Mouse (Mus musculus) right cerebral cortex, postnatal 14 days (tissue): ENCODE data around the gene D16Ertd472e.
"Not testable (repeated sequence)": the region's sequence is repeated elsewhere in the genome, so short reads cannot be mapped to it uniquely, and the experiment has no call there.

ENCODE experiments used
- DNase-seq: peaks from one replicate; pipeline ENCODE4 v3.0.0; 2022

D16Ertd472e gene

GRCm38 (mm10) chr16:78564110-78564821 lies 12.2 kb downstream of the D16Ertd472e start:
- no peak for DNase-seq

DNA sequence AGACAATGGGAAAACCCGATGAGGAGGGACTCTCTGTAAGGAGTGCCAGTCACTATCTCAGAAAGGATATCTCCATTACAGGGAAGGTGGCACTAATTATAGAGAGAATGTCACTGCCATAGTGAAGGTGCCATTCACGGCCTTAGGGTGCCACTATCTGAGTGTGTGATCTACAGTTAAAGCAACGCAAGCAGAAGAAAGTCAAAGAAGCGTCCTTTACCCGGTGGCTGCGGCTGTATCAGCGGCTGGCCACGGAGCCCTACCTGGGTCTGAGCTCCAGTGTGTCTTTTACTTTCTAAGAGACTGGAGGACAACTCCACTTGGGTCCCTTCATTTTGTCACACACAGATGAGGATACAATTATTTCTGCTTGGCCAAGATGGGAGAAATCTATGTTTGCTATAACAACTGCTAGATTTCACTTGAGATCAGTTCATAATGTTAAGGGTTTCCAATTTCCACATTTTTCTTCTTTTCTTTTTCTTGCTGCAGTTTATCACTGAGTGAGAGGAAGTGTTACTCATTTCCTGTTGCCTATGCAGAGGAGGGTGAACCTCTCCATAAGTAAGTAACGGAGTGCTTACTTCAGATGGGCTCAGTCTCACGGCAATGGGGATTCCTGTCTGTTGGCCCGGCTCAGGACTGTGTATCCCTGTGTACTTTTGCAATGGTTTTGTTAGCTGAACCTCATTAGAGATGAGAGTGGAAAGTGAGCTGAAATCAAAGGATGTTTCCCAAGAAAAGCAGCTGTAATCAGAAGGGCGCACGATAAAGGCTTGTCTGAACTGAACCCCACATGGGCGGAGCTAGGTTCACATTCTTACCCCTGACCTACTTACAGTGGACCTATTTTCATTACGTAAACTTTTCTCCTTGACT lies 13.2 kb downstream of the D16Ertd472e start:
- no peak for DNase-seq

DNA sequence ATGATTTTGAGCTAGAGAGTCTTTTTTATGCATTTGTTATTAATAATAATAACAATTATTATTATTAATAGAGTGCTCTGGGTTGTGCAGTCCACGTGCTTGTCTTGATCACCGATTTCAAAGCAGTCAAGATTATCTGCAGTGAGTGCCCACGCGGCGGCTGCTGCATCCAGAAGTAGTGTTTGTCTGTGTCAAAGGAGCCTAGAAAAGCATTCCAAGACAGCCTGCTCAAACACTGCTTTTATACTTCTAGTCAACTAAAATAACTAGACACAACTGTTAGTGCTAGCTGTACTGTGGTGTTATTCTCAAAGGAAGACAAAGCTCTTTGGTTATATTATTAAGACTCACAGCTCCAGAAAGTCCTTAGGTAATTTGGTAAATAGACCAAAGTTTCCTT lies 15.9 kb downstream of the D16Ertd472e start:
- DNase-seq: no peak

DNA sequence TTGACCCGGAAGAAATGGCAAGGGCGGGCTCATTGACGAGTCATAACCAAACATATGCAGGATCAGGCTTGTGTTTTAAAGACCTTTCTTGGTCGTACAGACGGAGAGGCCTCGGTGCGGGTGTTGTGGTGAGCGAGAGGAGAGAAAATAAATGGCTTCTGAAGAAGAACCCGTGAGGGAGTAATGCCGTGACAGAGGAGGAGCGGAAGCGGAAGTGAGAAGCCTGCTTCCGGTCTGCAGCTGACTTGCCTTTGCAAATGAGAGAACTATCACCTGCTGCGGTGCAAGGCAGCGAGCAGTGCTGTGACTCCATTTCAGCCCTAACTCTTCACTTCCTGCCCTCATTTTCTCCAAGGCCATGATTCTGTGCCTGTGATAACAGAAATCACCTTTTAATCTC lies 16.4 kb downstream of the D16Ertd472e start:
- no peak for DNase-seq

GRCm38 (mm10) chr16:78557573-78557972 lies 18.9 kb downstream of the D16Ertd472e start:
- no peak for DNase-seq

DNA sequence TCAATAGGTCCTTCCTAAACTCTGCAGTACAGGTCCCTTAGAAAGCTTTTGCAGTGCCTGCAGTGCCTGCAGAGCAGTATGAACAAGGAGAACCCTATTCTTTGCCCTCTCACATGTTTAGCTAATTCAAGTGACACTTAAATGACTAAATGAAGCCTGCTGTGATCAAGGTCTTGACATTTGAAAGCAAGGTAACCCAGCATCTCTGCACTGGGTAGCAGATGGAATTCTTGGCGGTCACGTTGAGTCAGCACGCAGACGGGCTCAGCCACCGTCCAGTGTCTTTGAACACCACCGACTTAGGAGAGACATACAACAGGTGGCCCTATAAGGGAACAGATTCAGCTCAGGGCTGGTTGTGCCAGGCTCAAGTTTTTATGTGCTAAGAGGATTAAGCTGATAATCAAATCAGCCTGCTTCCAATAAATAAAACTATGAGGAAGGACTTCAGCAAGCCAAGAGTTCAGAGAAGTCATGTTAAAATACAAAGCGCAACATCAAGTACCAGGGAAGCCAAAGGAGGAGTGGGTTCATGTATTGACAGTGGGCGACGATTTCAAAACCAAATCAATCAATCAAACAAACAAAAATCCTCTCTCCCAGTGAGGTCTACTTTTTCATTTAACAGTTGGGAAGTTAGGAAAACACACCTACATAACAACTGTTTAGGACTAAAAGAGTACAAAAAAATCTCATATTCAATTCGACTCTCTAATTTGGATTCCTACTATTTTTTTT lies 21.4 kb downstream of the D16Ertd472e start:
- DNase-seq: no peak

DNA sequence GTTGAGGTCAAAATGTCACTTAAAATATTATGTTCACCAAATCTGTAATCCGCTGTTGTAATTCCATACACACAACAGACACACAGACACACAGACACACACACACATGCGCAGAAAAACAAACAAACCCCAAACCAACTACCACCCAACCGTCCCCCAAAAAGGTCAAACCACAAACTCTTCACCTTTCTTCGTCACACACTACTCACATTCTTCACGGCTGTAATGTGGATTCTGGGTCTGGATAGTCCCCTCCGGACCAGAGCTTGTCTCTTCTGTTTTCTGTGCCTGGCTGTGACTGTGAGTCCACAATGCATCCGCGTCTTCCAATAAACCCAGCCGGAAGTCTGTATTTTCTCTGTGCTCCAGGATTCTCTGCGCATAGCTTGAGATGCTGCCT lies 29.1 kb downstream of the D16Ertd472e start:
- no peak for DNase-seq

DNA sequence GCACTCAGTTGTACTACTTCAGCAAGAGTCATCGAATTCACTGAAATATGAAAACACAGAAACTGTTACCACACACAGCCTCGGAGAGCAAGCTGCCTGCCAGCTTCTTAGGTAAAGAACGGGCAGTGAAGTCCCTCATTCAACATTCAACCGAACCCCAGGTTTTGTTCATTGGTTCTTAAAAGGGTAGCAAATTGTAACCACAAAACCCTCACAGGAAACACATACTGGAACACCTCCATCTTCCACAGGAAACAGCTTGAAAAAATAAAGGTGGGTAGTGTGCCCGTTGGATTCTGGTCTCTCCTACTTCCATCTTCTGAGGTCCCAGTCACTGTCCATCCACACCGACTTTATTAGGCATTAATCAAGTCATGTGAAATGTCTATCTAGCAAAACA lies 30.0 kb downstream of the D16Ertd472e start:
- no peak for DNase-seq

DNA sequence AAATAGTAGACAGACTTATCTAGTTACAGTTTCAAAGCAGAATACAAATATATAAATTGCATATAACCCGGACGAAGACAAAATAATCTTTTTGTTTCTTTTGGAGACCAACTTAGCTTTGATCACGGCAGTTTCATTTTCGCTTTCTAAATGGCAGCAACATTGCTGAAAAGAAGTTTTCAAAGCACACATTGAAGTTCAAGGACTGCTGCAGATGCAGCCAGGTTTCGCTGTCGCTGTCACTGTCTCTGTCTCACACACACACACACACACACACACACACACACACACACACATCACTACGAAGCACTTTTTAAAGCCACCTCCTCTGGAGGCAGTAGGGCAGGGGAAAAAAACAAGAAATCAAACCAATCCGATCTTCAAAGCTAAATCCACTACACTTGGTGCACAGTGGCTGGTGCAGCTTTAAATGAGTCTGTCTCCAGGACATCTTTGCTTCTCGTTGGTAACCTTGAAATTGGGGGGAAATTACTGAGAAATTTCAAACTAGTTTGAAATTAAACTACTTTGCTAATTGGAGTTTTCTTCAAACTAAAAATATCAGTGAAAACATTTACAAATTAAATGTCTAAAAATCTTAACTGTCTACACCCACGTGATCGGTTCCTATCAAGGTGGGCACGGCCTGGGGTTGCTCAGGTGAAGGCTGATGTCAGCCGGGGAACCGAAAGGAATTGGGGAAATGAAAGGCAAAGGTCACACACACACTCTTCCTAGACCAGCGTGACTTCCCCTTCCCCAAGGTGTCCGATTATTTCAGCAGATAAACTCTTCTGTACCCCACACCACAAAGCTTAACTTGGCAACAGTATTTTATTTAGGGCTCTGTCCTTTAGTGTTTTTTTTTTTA lies 35.9 kb downstream of the D16Ertd472e start:
- no peak for DNase-seq

DNA sequence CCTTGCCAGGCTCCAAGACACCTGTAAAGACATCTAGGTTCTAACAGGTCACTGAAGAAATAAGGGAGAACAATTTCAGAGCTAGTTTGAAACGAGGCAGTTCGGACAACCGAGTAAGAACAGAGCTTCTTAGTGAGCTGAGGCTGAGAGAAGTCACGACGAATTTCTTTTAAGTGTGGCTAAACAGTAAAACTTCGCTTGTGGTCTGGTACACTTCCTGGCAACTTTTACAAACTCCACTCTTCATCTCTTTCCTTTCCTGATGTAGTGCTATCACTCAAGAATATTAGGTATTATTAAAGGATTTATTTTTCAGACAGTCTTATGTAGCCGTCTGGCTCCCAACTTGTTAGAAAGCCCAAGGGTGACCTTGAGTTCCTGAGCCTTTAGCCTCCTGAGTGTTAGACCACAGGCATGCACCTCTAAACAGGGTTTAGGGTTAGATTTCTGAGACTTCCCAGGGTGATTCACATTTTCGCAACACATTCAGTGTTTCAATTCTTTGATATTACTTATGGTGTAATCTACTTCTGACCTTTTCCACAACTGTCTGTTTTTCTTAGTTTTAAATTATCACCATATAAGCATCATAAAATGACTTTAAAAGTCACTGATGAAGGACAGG lies 38.6 kb downstream of the D16Ertd472e start:
- no peak for DNase-seq

GRCm38 (mm10) chr16:78537322-78537721 lies 39.2 kb downstream of the D16Ertd472e start:
- no peak for DNase-seq

DNA sequence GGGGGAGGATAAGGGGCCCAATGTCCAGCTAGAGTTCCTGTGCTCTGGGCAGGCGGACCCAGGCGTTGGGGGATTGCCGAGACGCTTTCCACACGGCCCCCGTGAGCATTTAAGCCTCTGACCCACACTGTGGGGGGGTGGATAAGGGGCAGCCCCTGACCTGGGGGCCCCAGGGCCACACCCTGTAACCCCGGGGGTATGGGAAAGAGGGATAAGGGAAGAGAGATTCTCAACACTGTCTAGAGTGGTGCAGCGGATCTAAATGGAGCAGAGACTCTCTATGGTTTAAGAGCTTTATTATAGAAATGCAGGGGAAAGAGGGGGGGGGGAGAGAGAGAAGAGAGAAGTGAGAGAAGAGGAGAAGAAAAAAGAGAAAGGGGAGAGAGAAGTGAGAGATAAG lies 42.0 kb downstream of the D16Ertd472e start:
- DNase-seq: no peak

DNA sequence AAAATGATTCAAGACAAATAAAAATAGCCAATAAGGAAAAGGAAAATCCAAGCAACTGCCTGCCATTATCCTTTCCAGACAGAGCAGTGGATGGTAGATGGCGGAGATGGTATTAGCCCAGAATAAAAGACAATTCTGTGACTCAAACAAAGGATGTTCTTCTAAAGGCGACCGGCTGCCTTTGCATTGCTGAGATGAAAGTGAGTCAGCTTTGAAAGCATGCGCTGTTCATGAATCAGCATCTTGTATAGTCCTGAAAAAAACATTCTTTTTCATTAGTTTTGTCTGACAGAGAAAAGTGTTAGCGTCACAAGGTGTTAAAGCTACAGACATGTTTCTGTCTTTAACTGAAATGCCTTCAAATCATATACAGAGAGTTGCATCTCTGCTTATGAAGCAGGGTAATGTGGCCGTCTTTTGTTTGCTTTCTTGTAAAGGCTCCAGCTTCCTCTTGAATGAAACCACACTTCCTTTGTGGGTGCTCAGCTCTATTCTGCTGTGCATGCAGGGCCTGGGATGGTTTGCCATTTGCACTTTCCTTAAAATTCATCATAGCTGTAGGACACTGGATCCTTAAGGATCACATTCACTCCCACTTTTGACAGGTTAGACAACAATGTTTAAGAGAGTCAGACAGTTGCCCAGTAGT lies 44.4 kb downstream of the D16Ertd472e start:
- no peak for DNase-seq

DNA sequence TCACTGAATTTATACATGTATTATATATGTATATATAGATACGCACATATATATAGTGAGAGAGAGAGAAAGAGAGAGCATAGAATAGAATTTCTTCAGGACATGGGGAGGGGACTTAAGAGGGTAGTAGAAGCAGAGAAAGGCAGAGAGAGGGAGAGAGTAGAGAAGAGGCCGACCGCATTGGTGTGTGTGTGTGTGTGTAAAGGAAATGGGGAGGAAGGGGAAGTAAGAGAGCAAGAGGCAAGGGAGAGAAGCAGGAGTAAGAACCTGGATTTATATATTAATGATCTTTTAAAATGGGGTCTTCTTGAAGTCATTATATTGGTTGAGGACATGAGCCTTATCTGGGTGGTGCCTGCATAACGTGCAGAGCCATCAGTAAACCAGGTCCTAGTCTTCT lies 53.5 kb downstream of the D16Ertd472e start:
- DNase-seq: no peak

DNA sequence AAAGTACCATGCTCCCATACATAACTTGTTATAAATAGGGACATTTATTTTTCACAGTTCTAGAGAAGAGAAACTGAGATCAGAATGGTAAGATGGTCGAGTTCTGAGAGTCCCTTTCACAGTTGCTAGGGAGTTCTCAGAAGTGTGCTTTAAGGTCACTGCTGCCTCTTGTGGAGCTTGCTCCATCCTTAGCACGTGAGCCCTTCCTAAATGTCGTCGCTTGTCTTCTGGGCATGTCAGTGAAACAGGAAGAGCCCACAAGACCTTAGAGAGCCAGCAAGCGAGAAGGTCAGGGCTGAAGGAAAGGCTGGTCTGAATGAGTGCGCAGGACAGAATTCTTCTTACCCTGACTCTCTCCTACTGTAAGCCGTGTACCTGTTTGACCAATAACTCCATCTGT lies 57.8 kb downstream of the D16Ertd472e start:
- DNase-seq: no peak

DNA sequence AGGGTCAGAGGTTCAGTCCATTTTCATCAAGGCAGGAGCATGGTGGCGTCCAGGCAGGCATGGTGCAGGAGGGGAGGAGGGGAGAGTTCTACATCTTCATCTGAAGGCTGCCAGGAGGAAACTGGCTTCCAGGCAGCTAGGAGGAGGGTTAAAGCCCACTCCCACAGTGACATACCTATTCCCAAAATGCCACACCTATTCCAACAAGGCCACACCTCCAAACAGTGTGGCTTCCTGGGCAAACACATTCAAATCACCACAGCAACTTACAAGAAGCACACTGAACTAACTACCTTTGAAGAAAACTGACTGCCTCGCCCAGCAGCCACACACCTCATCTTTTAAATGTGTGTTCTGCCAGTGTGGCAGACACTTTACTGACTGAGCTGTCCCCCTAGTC lies 59.3 kb downstream of the D16Ertd472e start:
- DNase-seq: no peak

- no peak for DNase-seq
Observed at GRCm38 (mm10) chr16:78511526-78511925, 65.0 kb downstream of the D16Ertd472e start.

DNA sequence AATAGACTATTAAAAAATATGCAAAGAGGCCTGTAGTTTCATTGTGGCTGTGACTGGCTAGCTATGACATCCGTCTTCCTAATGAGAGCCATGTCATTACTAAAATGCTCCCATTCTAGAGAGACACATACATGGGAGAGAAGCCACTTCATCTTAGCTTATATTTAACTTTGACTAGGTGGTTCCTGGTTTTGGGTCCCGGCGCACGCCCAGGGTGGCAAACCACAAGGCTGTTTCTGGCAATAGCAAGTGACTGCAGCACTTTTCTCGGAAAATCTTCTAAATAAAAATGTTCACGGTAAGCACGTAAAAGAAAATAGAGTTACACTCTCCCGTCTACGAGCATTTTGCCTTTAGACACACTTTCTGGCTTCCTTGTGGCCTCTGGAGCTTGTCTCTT lies 74.0 kb downstream of the D16Ertd472e start:
- no peak for DNase-seq

GRCm38 (mm10) chr16:78492696-78493095 lies 83.8 kb downstream of the D16Ertd472e start:
- not testable (repeated sequence) for DNase-seq

GRCm38 (mm10) chr16:78490779-78491178 lies 85.7 kb downstream of the D16Ertd472e start:
- no peak for DNase-seq
